Mouse (Mus musculus): ENCODE measurements around the gene Aff3. TPM values are rescaled to one million over a fixed set of nuclear protein-coding genes. Genes with fewer than 3 reads are reported as not detected.

The Aff3 gene
- total and polyA plus RNA-seq, 2 experiments from 2014 or later: 1.1 to 1.9 TPM

DNA sequence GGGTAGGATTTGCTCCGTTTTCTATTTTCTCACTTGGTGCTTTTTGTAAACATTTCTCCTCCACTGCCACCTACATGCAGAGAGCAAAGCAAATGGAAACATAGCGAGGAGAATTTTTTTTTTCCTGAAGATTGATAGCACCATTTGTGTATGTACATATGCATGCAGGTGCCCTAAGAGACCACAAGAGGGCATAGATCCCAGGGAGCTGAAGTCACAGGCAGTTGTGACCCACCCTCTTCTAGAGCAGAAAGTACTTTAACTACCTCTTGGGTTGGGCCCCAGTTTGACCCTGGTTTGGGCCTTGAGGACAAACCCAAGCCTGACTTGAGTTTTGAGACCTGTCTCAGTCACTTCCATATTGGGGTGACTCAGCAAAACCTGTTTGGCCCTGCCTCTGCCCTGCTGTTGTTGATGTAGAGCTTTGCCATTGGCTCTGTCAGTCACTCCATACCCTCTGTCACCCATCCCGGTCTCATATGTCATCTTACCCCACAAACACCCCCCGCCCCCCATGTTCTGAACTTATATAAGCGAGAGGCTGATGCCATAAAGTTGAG is 9.7 kb downstream of the Aff3 start:
- H3K36me3 ChIP-seq (replicated peaks; ENCODE audit: control insufficient read depth, insufficient read depth, low read length): no peaks in the 10 kb centered on the region
- no peak overlapping the region for H3K9ac ChIP-seq (replicated peaks; ENCODE audit: low read depth, low read length)
- WGBS: 94% methylated on average over 5 of the region's 5 CpGs
- DNase-seq (ENCODE audit: low spot score): no peak
- no peak overlapping the region for H3K4me2 ChIP-seq (ENCODE audit: low read depth, low read length)
- H3K4me1 ChIP-seq (ENCODE audit: control insufficient read depth, insufficient read depth): no peaks in the 10 kb centered on the region
- TF ChIP-seq CTCF (IDR thresholded peaks at IDR 0.05; ENCODE audit: low read depth): no peak
- no peak for TF ChIP-seq EP300 (IDR thresholded peaks at IDR 0.05; ENCODE audit: low read depth)
- ATAC-seq (ENCODE audit: insufficient read depth, low read depth): no peak
- no peaks in the 10 kb centered on the region for H3K9me3 ChIP-seq (replicated peaks; ENCODE audit: control insufficient read depth, low read length)
- H3K27ac ChIP-seq (ENCODE audit: low read depth): no peak overlapping the region
- H3K27me3 ChIP-seq (ENCODE audit: control insufficient read depth, insufficient read depth, low read length): no peaks in the 10 kb centered on the region
- no peak overlapping the region for H3K4me3 ChIP-seq (ENCODE audit: low read depth, low read length)

DNA sequence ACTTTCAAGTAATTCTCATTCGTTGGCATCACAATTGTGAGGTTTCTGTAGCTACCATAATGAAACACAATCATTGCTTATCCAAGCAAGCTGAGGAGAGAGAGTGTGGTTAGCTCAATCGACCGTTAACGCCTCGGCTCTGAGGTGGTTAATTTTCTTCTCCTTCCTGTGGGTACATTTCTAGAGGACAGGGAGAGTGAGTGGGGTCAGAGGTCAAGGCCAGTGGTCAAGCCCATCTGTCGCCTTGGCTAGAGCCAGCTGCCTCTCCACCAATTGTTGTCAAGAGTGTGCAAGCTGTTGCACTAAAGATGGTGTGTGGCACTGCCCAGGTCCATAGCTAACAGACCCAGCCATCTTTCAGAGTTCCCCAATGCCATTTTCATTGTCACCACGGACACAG is 14.7 kb downstream of the Aff3 start:
- Histone ChIP-seq H3K27me3 (ENCODE audit: control insufficient read depth, insufficient read depth, low read length) (no peaks in the 10 kb centered on the region), H3K9ac (replicated peaks; ENCODE audit: low read depth, low read length) (no peak overlapping the region), H3K4me2 (ENCODE audit: low read depth, low read length) (no peak overlapping the region), H3K4me3 (ENCODE audit: low read depth, low read length) (no peak overlapping the region), H3K4me1 (ENCODE audit: control insufficient read depth, insufficient read depth) (no peaks in the 10 kb centered on the region), H3K9me3 (replicated peaks; ENCODE audit: control insufficient read depth, low read length) (no peaks in the 10 kb centered on the region), H3K36me3 (replicated peaks; ENCODE audit: control insufficient read depth, insufficient read depth, low read length) (no peaks in the 10 kb centered on the region), H3K27ac (ENCODE audit: low read depth) (no peak overlapping the region)
- DNase-seq (ENCODE audit: low spot score) (no peak), ATAC-seq (ENCODE audit: insufficient read depth, low read depth) (no peak)
- no peak for TF ChIP-seq CTCF (IDR thresholded peaks at IDR 0.05; ENCODE audit: low read depth)
- no peak for TF ChIP-seq EP300 (IDR thresholded peaks at IDR 0.05; ENCODE audit: low read depth)
- WGBS: 73% methylated on average over 7 of the region's 7 CpGs

DNA sequence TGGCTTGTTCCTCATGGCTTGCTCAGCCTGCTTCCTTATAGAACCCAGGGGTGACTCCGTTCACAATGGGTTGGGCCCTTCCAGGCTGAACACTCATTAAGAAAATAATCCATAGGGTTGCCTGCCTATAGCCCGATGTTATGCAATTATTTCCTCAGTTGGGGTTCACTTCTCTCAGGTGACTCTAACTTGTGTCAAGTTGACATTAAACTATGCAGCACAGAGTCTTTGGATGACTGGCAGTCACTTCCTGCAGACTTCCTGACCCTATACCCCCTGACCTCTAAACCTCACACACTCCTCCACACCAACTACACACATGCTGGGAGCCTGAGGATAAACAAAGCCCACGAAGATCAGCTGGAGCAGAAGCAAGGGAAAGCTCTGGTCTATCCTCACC is 15.6 kb downstream of the Aff3 start:
- Histone ChIP-seq H3K4me3 (ENCODE audit: low read depth, low read length) (no peak overlapping the region), H3K36me3 (replicated peaks; ENCODE audit: control insufficient read depth, insufficient read depth, low read length) (no peaks in the 10 kb centered on the region), H3K27me3 (ENCODE audit: control insufficient read depth, insufficient read depth, low read length) (no peaks in the 10 kb centered on the region), H3K9me3 (replicated peaks; ENCODE audit: control insufficient read depth, low read length) (no peaks in the 10 kb centered on the region), H3K27ac (ENCODE audit: low read depth) (no peak overlapping the region), H3K4me2 (ENCODE audit: low read depth, low read length) (no peak overlapping the region), H3K9ac (replicated peaks; ENCODE audit: low read depth, low read length) (no peak overlapping the region), H3K4me1 (ENCODE audit: control insufficient read depth, insufficient read depth) (no peaks in the 10 kb centered on the region)
- WGBS: 60% methylated on average over 3 of the region's 3 CpGs
- TF ChIP-seq CTCF (IDR thresholded peaks at IDR 0.05; ENCODE audit: low read depth) (no peak), EP300 (IDR thresholded peaks at IDR 0.05; ENCODE audit: low read depth) (no peak)
- no peak for DNase-seq (ENCODE audit: low spot score)
- no peak for ATAC-seq (ENCODE audit: insufficient read depth, low read depth)

DNA sequence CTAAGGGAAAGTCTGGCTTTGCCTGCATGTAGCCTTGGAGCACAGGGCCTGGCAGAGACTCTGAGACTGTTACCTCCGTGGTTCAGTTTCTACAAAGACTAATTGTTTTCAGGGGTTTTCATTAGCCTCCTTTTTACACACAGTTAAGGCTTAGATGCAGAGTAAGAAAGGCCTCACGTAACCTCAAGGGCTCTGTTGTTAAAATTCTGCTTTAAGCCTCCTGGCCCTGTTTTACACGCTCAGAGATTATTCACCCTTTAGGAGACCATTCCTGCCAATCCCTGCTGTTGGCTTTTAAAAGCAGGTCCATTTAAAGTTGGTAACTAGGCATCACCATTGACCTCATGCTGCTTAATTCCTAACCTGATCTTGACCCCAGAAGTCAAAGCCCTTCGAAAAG is 22.5 kb downstream of the Aff3 start:
- no peaks in the 10 kb centered on the region for H3K36me3 ChIP-seq (replicated peaks; ENCODE audit: control insufficient read depth, insufficient read depth, low read length)
- no peak for ATAC-seq (ENCODE audit: insufficient read depth, low read depth)

DNA sequence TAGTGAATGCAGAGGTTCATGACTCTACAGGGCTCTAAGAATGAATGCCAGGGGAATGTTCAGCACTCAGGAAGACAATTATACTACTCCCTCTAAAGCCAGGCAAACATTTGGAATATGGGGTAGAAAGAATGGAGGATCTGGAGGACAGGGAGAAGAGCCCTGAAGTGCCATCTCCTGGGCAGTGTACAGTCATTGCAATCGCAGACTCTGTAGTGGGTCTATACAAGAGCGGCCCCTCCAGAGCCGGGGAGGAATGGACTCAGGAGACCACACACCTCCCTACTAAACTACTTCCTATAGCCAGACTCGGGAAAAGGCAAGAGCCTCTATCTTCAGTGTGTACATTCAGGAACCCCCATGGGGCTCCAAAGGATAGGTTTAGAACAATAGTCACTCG is 25.1 kb downstream of the Aff3 start:
- WGBS: 63% methylated on average over 5 of the region's 5 CpGs
- Histone ChIP-seq H3K27ac (ENCODE audit: low read depth) (no peak overlapping the region), H3K9ac (replicated peaks; ENCODE audit: low read depth, low read length) (no peak overlapping the region), H3K36me3 (replicated peaks; ENCODE audit: control insufficient read depth, insufficient read depth, low read length) (no peaks in the 10 kb centered on the region), H3K4me3 (ENCODE audit: low read depth, low read length) (no peak overlapping the region), H3K27me3 (ENCODE audit: control insufficient read depth, insufficient read depth, low read length) (no peaks in the 10 kb centered on the region), H3K4me2 (ENCODE audit: low read depth, low read length) (no peak overlapping the region), H3K4me1 (ENCODE audit: control insufficient read depth, insufficient read depth) (no peaks in the 10 kb centered on the region), H3K9me3 (replicated peaks; ENCODE audit: control insufficient read depth, low read length) (no peaks in the 10 kb centered on the region)
- no peak for DNase-seq (ENCODE audit: low spot score)
- TF ChIP-seq EP300 (IDR thresholded peaks at IDR 0.05; ENCODE audit: low read depth) (no peak), CTCF (IDR thresholded peaks at IDR 0.05; ENCODE audit: low read depth) (peak; percentile 15; the same call in 1 of the 2 replicates)
- no peak for ATAC-seq (ENCODE audit: insufficient read depth, low read depth)

More for the DNA sequence above, 22.5 kb downstream of the Aff3 start:
- no peak for TF ChIP-seq EP300 (IDR thresholded peaks at IDR 0.05; ENCODE audit: low read depth)
- no peak for TF ChIP-seq CTCF (IDR thresholded peaks at IDR 0.05; ENCODE audit: low read depth)
- no peak overlapping the region for H3K9ac ChIP-seq (replicated peaks; ENCODE audit: low read depth, low read length)
- no peaks in the 10 kb centered on the region for H3K27me3 ChIP-seq (ENCODE audit: control insufficient read depth, insufficient read depth, low read length)
- no peaks in the 10 kb centered on the region for H3K9me3 ChIP-seq (replicated peaks; ENCODE audit: control insufficient read depth, low read length)
- H3K27ac ChIP-seq (ENCODE audit: low read depth): no peak overlapping the region
- no peak overlapping the region for H3K4me3 ChIP-seq (ENCODE audit: low read depth, low read length)
- DNase-seq (ENCODE audit: low spot score): no peak
- H3K4me1 ChIP-seq (ENCODE audit: control insufficient read depth, insufficient read depth): no peaks in the 10 kb centered on the region
- no peak overlapping the region for H3K4me2 ChIP-seq (ENCODE audit: low read depth, low read length)
- 55% methylated on average over 4 of the region's 4 CpGs for WGBS

DNA sequence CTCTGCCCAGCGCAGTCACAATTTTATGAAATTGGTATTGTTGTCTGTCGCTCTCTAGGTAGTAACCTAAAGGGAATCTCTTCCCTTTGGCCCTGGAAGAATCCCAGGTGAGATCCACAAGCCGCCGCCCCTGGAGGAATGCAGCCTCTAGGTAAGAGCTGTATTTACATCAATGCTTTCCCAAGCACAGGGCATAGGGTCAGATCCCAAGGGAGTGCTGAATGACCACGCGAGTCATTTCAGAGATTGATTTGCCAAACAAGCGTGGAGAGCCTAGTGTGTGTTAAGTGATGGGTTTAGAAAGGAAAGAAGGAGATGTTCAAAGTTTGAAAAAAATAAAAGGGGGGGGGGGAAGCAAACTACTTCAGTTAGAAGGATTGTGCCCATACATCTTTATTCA is 29.2 kb downstream of the Aff3 start:
- H3K4me2 ChIP-seq (ENCODE audit: low read depth, low read length): no peak overlapping the region
- WGBS: 72% methylated on average over 7 of the region's 7 CpGs
- no peak overlapping the region for H3K27ac ChIP-seq (ENCODE audit: low read depth)

More for the DNA sequence above, 29.2 kb downstream of the Aff3 start:
- H3K9me3 ChIP-seq (replicated peaks; ENCODE audit: control insufficient read depth, low read length): no peaks in the 10 kb centered on the region
- no peak for TF ChIP-seq EP300 (IDR thresholded peaks at IDR 0.05; ENCODE audit: low read depth)
- TF ChIP-seq CTCF (IDR thresholded peaks at IDR 0.05; ENCODE audit: low read depth): no peak
- H3K9ac ChIP-seq (replicated peaks; ENCODE audit: low read depth, low read length): no peak overlapping the region
- DNase-seq (ENCODE audit: low spot score) (no peak), ATAC-seq (ENCODE audit: insufficient read depth, low read depth) (no peak)
- no peak overlapping the region for H3K4me3 ChIP-seq (ENCODE audit: low read depth, low read length)
- peaks cover 9% of the 10 kb centered on the region; the same call in 1 of the 2 replicates for H3K27me3 ChIP-seq (ENCODE audit: control insufficient read depth, insufficient read depth, low read length)
- no peaks in the 10 kb centered on the region for H3K36me3 ChIP-seq (replicated peaks; ENCODE audit: control insufficient read depth, insufficient read depth, low read length)
- H3K4me1 ChIP-seq (ENCODE audit: control insufficient read depth, insufficient read depth): no peaks in the 10 kb centered on the region

All from heart, postnatal 0 days (tissue).